Comparison of ENCODE assay signal across 8 mouse cellular contexts in the genomic region with DNA sequence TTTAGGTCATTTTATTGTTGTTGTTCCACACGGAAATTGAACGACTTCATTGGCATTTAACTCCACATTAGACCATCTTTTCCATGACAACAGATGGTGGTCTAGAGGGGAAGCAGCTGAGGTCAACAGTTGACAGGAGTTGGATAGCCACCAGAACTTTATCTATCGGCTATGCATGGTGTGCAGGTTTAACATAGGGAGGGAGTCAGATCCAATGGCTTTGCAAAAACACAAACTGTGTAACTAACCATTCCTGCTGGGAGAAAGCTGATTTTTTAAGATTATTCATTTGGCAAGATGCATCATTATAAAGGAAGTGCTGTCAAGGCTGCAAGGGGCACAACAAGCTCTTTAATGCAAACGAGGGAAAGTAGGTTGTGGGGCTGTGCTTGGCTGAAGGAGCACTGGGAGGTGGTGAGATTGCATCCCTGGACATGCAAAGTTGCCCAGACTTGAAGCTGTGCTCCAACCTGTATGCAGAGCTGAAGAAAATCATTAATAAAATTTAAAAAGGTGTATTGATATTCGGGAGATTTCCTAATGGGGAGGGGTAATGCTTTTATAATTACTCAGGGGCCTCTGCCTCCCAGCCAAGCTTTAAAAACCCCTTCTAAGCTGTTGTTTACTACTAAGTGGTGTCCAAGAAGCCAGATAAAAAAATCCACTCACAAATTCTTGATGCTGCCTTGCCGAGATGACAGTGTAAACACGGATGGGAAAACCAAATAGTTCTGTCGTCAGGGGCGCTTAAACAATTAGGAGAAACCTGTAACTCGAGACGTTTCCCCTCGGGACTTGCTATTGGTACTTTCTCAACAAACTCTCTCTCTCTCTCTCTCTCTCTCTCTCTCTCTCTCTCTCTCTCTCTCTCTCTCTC. TPM values are rescaled to one million over a fixed set of nuclear protein-coding genes. Genes with fewer than 3 reads are reported as not detected.
DNase-seq lines count a peak whose midpoint lies in the region; TF ChIP-seq lines count a peak whose summit lies in the region.

No protein-coding gene starts in this region.

- H3K27me3 ChIP-seq in hindbrain, embryonic 10.5 days (ENCODE audit: insufficient read depth, poor library complexity, severe bottlenecking): peaks cover 50% of the 10 kb centered on the region
- peaks cover 54% of the 10 kb centered on the region for H3K27me3 ChIP-seq in midbrain, embryonic 10.5 days (ENCODE audit: low read depth, poor library complexity, severe bottlenecking)

- no peaks in the 10 kb centered on the region; the same call in 1 of the 2 replicates for H3K4me1 ChIP-seq in bone marrow, adult 2 months (ENCODE audit: control insufficient read depth, insufficient read depth, low read length)
- peaks cover 56% of the 10 kb centered on the region for H3K4me1 ChIP-seq in hindbrain, embryonic 10.5 days (replicated peaks)
- H3K4me1 ChIP-seq in midbrain, embryonic 10.5 days: peaks cover 56% of the 10 kb centered on the region

- H3K4me3 ChIP-seq in bone marrow, adult 2 months (replicated peaks; ENCODE audit: control insufficient read depth, low read depth, low read length): peak overlapping the region; percentile 83
- H3K4me3 ChIP-seq in hindbrain, embryonic 10.5 days: peak overlapping the region; percentile 74
- H3K4me3 ChIP-seq in midbrain, embryonic 10.5 days: peak overlapping the region; percentile 74

- H3K27ac ChIP-seq in bone marrow, adult 2 months (ENCODE audit: control insufficient read depth, insufficient read depth, low read depth, low read length, poor library complexity): no peak overlapping the region
- H3K27ac ChIP-seq in hindbrain, embryonic 10.5 days: no peak overlapping the region
- no peak overlapping the region for H3K27ac ChIP-seq in midbrain, embryonic 10.5 days (replicated peaks)

- no peak for TF ChIP-seq CTCF in bone marrow, adult 2 months (IDR thresholded peaks at IDR 0.05; ENCODE audit: control insufficient read depth, insufficient read depth, low read length)

- peak; percentile 85 for DNase-seq in heart, adult 11 months
- DNase-seq in heart, postnatal 14 days: no peak
- DNase-seq in hindbrain, embryonic 10.5 days (ENCODE audit: low spot score): no peak
- DNase-seq in midbrain, embryonic 10.5 days (ENCODE audit: low spot score): no peak
- no peak for DNase-seq in testis, postnatal 10 days (ENCODE audit: low spot score)
- no peak for DNase-seq in layer of hippocampus, adult 9-10 months (ENCODE audit: low spot score)
- no peak for DNase-seq in right cerebral cortex, postnatal 36 days (ENCODE audit: low spot score in 2 of 2)

- no peak for TF ChIP-seq POLR2A in bone marrow, adult 2 months (IDR thresholded peaks at IDR 0.05; ENCODE audit: borderline replicate concordance, control insufficient read depth, low read depth, low read length)

- intact Hi-C loops in heart, postnatal 14 days (cut with DNase I): no loop called here

- no peaks in the 10 kb centered on the region for H3K9me3 ChIP-seq in hindbrain, embryonic 10.5 days
- H3K9me3 ChIP-seq in midbrain, embryonic 10.5 days (replicated peaks): no peaks in the 10 kb centered on the region

- WGBS in bone marrow, adult 2 months: 6% methylated on average over 12 of the region's 12 CpGs
- 9% methylated on average over 12 of the region's 12 CpGs for WGBS in hindbrain, embryonic 10.5 days
- WGBS in midbrain, embryonic 10.5 days: 13% methylated on average over 12 of the region's 12 CpGs

- no peaks in the 10 kb centered on the region for H3K36me3 ChIP-seq in hindbrain, embryonic 10.5 days
- no peaks in the 10 kb centered on the region for H3K36me3 ChIP-seq in midbrain, embryonic 10.5 days

RNA-seq across cellular contexts. Expression of a gene that starts 1.3 kb away (rescaled TPM):
- total RNA-seq in heart, postnatal 14 days (2021): 1 to 10 TPM; 1.8 to 2.7 TPM
- polyA plus RNA-seq in bone marrow, adult 2 months (2011; ENCODE audit: insufficient read depth, insufficient read length, low replicate concordance, missing spikeins): 0.90 TPM in 1 of 2 replicates, not detected in the other
- polyA plus RNA-seq in hindbrain, embryonic 10.5 days (2016; fragmentation: Nextera tagmentation; extraction: Ambion mirVana): 1.6 and 2.8 TPM in 2 replicates
- polyA plus RNA-seq in midbrain, embryonic 10.5 days (2016; fragmentation: Nextera tagmentation; extraction: Ambion mirVana): 2.0 and 3.2 TPM in 2 replicates

RNA-seq across cellular contexts. Expression of a gene that starts 27.5 kb away (rescaled TPM):
- total RNA-seq in heart, postnatal 14 days (2021): 100 to 1,000 TPM in 1 of 2 experiments, 10 to 100 TPM in 1; 84.2 to 103 TPM
- 46.9 and 70.5 TPM in 2 replicates for polyA plus RNA-seq in bone marrow, adult 2 months (2011; ENCODE audit: insufficient read depth, insufficient read length, low replicate concordance, missing spikeins)
- polyA plus RNA-seq in hindbrain, embryonic 10.5 days (2016; fragmentation: Nextera tagmentation; extraction: Ambion mirVana): 653 and 682 TPM in 2 replicates
- polyA plus RNA-seq in midbrain, embryonic 10.5 days (2016; fragmentation: Nextera tagmentation; extraction: Ambion mirVana): 746 and 771 TPM in 2 replicates
